Mouse (Mus musculus) lung, postnatal 10 days (tissue): ENCODE results near the gene Gm10837.

ENCODE experiments used
- DNase-seq: peaks from one replicate; pipeline ENCODE4 v3.0.0; 2021

The Gm10837 gene

DNA sequence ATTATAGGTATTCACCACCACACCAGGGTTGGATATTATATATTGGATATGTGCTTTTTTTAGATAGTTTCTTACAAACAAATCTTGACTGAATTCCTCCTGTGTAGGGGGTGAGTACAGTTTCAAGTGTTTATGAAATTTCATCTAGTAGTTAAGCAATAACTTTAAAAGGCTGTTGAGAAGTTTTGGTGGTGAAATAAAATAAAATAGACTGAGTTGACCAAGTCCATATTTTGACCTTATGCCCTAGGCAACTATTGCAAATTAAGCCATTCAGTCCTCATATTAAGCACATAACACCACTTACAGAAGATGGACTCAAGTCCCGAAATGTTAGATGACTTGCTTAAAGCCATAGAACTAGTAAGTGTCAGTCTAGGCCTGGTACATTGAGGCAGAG, 45.6 kb downstream of the Gm10837 start:
- DNase-seq, result no peak
